Mouse (Mus musculus): ENCODE results near the gene F11r. TPM values are rescaled to one million over a fixed set of nuclear protein-coding genes. Genes with fewer than 3 reads are reported as not detected.
A peak's percentile ranks its signal among the peaks of the same experiment; 100 is the strongest.

Gene F11r
- polyA plus RNA-seq, 1 experiment from 2014 or later = 16.5 TPM

- H3K4me3 ChIP-seq = peak overlapping the region; percentile 33
- peak overlapping the region; percentile 67 for H3K27ac ChIP-seq
- no peak for DNase-seq (ENCODE audit: extremely low spot score, low spot score)
- no peaks in the 10 kb centered on the region for H3K36me3 ChIP-seq (replicated peaks)
- H3K27me3 ChIP-seq (ENCODE audit: poor library complexity, severe bottlenecking) = no peaks in the 10 kb centered on the region
- 0 out of 2 replicates have a peak, but pooled peaks cover 3% of the 10 kb centered on the region for H3K4me1 ChIP-seq
- 67% methylated on average over 27 of the region's 27 CpGs for WGBS
- peaks cover 19% of the 10 kb centered on the region for H3K9me3 ChIP-seq
These were observed 40.6 kb downstream of the F11r start for GRCm38 (mm10) chr1:171477758-171478545.

GRCm38 (mm10) chr1:171478968-171479367, 41.6 kb downstream of the F11r start:
- 0 out of 2 replicates have a peak, but pooled peaks cover 3% of the 10 kb centered on the region for H3K4me1 ChIP-seq
- H3K27ac ChIP-seq = no peak overlapping the region
- H3K4me3 ChIP-seq = no peak overlapping the region
- H3K9me3 ChIP-seq = peaks cover 25% of the 10 kb centered on the region
- H3K36me3 ChIP-seq (replicated peaks) = no peaks in the 10 kb centered on the region
- WGBS = 72% methylated on average over 2 of the region's 2 CpGs
- no peak for DNase-seq (ENCODE audit: extremely low spot score, low spot score)
- no peaks in the 10 kb centered on the region for H3K27me3 ChIP-seq (ENCODE audit: poor library complexity, severe bottlenecking)

- DNase-seq (ENCODE audit: extremely low spot score, low spot score) = no peak
- Histone ChIP-seq H3K27ac (no peak overlapping the region), H3K4me1 (no peaks in the 10 kb centered on the region), H3K27me3 (ENCODE audit: poor library complexity, severe bottlenecking) (no peaks in the 10 kb centered on the region), H3K4me3 (no peak overlapping the region), H3K9me3 (peaks cover 14% of the 10 kb centered on the region), H3K36me3 (replicated peaks) (no peaks in the 10 kb centered on the region)
- WGBS = 93% methylated on average over 13 of the region's 13 CpGs
These were observed 56.9 kb downstream of the F11r start for GRCm38 (mm10) chr1:171494241-171494640.

GRCm38 (mm10) chr1:171495371-171495770, 58.0 kb downstream of the F11r start:
- Histone ChIP-seq H3K27me3 (ENCODE audit: poor library complexity, severe bottlenecking) (no peaks in the 10 kb centered on the region), H3K36me3 (replicated peaks) (no peaks in the 10 kb centered on the region), H3K9me3 (peaks cover 6% of the 10 kb centered on the region), H3K4me3 (no peak overlapping the region), H3K4me1 (no peaks in the 10 kb centered on the region), H3K27ac (no peak overlapping the region)
- WGBS = 90% methylated on average over 6 of the region's 6 CpGs
- no peak for DNase-seq (ENCODE audit: extremely low spot score, low spot score)

- no peaks in the 10 kb centered on the region for H3K36me3 ChIP-seq (replicated peaks)
- H3K4me1 ChIP-seq = peaks cover 20% of the 10 kb centered on the region
- H3K27ac ChIP-seq = no peak overlapping the region
- no peak overlapping the region for H3K4me3 ChIP-seq
- DNase-seq (ENCODE audit: extremely low spot score, low spot score) = no peak
- WGBS = 78% methylated on average over 5 of the region's 5 CpGs
- H3K9me3 ChIP-seq = no peaks in the 10 kb centered on the region
- no peaks in the 10 kb centered on the region for H3K27me3 ChIP-seq (ENCODE audit: poor library complexity, severe bottlenecking)
These were observed 62.5 kb downstream of the F11r start for GRCm38 (mm10) chr1:171499856-171500255.

GRCm38 (mm10) chr1:171501016-171501610, 63.8 kb downstream of the F11r start:
- Histone ChIP-seq H3K9me3 (no peaks in the 10 kb centered on the region), H3K27ac (0 out of 2 replicates have a peak overlapping the region, but pooled peaks have one; percentile 82), H3K4me1 (peaks cover 20% of the 10 kb centered on the region), H3K27me3 (ENCODE audit: poor library complexity, severe bottlenecking) (no peaks in the 10 kb centered on the region), H3K36me3 (replicated peaks) (no peaks in the 10 kb centered on the region), H3K4me3 (peak overlapping the region; percentile 38; the same call in 1 of the 2 replicates)
- no peak for DNase-seq (ENCODE audit: extremely low spot score, low spot score)
- WGBS = 66% methylated on average over 6 of the region's 6 CpGs

GRCm38 (mm10) chr1:171501636-171502080, 64.3 kb downstream of the F11r start:
- Histone ChIP-seq H3K36me3 (replicated peaks) (no peaks in the 10 kb centered on the region), H3K27me3 (ENCODE audit: poor library complexity, severe bottlenecking) (no peaks in the 10 kb centered on the region), H3K4me1 (peaks cover 20% of the 10 kb centered on the region), H3K4me3 (peak overlapping the region; percentile 38), H3K27ac (peak overlapping the region; percentile 82), H3K9me3 (no peaks in the 10 kb centered on the region)
- WGBS = 6% methylated on average over 5 of the region's 5 CpGs
- peak; percentile 67 for DNase-seq (ENCODE audit: extremely low spot score, low spot score)

- peak; percentile 69 for DNase-seq (ENCODE audit: extremely low spot score, low spot score)
- Histone ChIP-seq H3K27ac (peak overlapping the region; percentile 93), H3K9me3 (no peaks in the 10 kb centered on the region), H3K4me3 (peak overlapping the region; percentile 69), H3K27me3 (ENCODE audit: poor library complexity, severe bottlenecking) (no peaks in the 10 kb centered on the region), H3K4me1 (peaks cover 20% of the 10 kb centered on the region), H3K36me3 (replicated peaks) (no peaks in the 10 kb centered on the region)
- WGBS = 1% methylated on average over 14 of the region's 14 CpGs
These were observed 65.3 kb downstream of the F11r start for GRCm38 (mm10) chr1:171502388-171503249.

GRCm38 (mm10) chr1:171503250-171503591, 65.9 kb downstream of the F11r start, which contains the start of gene Alyref2:
Gene Alyref2, plus strand, starts transcription at chr1:171503478.
- H3K27me3 ChIP-seq (ENCODE audit: poor library complexity, severe bottlenecking) = no peaks in the 10 kb centered on the region
- H3K27ac ChIP-seq = peak within 1 kb of the TSS; percentile 93
- DNase-seq (ENCODE audit: extremely low spot score, low spot score) = peak; percentile 95
- no peaks in the 10 kb centered on the region for H3K36me3 ChIP-seq (replicated peaks)
- H3K9me3 ChIP-seq = no peaks in the 10 kb centered on the region
- under 1% methylated on average over 19 of the region's 19 CpGs for WGBS
- H3K4me1 ChIP-seq = peaks cover 20% of the 10 kb centered on the region
- peak within 1 kb of the TSS; percentile 69 for H3K4me3 ChIP-seq

- WGBS = under 1% methylated on average over 53 of the region's 53 CpGs
- Histone ChIP-seq H3K27ac (peak overlapping the region; percentile 93), H3K9me3 (no peaks in the 10 kb centered on the region), H3K27me3 (ENCODE audit: poor library complexity, severe bottlenecking) (no peaks in the 10 kb centered on the region), H3K36me3 (replicated peaks) (no peaks in the 10 kb centered on the region), H3K4me3 (peak overlapping the region; percentile 69), H3K4me1 (peaks cover 20% of the 10 kb centered on the region)
- DNase-seq (ENCODE audit: extremely low spot score, low spot score) = peak; percentile 67
These were observed 66.4 kb downstream of the F11r start for GRCm38 (mm10) chr1:171503592-171504291.

- Histone ChIP-seq H3K27ac (no peak overlapping the region), H3K36me3 (replicated peaks) (no peaks in the 10 kb centered on the region), H3K9me3 (no peaks in the 10 kb centered on the region), H3K4me1 (peaks cover 20% of the 10 kb centered on the region), H3K4me3 (peak overlapping the region; percentile 69), H3K27me3 (ENCODE audit: poor library complexity, severe bottlenecking) (no peaks in the 10 kb centered on the region)
- no peak for DNase-seq (ENCODE audit: extremely low spot score, low spot score)
- WGBS = 72% methylated on average over 4 of the region's 4 CpGs
These were observed 67.3 kb downstream of the F11r start for GRCm38 (mm10) chr1:171504586-171504985.

- peaks cover 7% of the 10 kb centered on the region for H3K4me1 ChIP-seq
- no peaks in the 10 kb centered on the region; the same call in 1 of the 2 replicates for H3K9me3 ChIP-seq
- DNase-seq (ENCODE audit: extremely low spot score, low spot score) = no peak
- H3K36me3 ChIP-seq (replicated peaks) = no peaks in the 10 kb centered on the region
- H3K4me3 ChIP-seq = no peak overlapping the region
- no peaks in the 10 kb centered on the region for H3K27me3 ChIP-seq (ENCODE audit: poor library complexity, severe bottlenecking)
- 85% methylated on average over 2 of the region's 2 CpGs for WGBS
- no peak overlapping the region for H3K27ac ChIP-seq
These were observed 75.9 kb downstream of the F11r start for GRCm38 (mm10) chr1:171513234-171513633.
